Mouse (Mus musculus) heart, embryonic 13.5 days (tissue): ENCODE measurements around the gene Klhl40. TPM values are rescaled to one million over a fixed set of nuclear protein-coding genes. Genes with fewer than 3 reads are reported as not detected.

Source experiments
- ATAC-seq: fragments of 200-750 bp; cut with Nextera tagmentation; 2 replicates; pipeline ENCODE4 v1.8.0; 2017; ENCODE audit warnings: moderate TSS enrichment; ENCODE audit not compliant: insufficient number of reproducible peaks, low FRiP score, low TSS enrichment; ENCODE audit errors: extremely low read depth
- H3K27ac ChIP-seq: fragments of 300-500 bp; sonication (generic); replicated peaks from 2 replicates; pipeline ENCODE4 v1.5.1; 2015; ENCODE audit warnings: moderate library complexity, mild to moderate bottlenecking, inconsistent platforms
- H3K27me3 ChIP-seq: fragments of 300-500 bp; sonication (generic); replicated peaks from 2 replicates; pipeline ENCODE4 v1.6.1; 2015; ENCODE audit warnings: mild to moderate bottlenecking, inconsistent platforms
- H3K36me3 ChIP-seq: fragments of 300-500 bp; sonication (generic); 2 replicates; pipeline ENCODE4 v1.6.1; 2015; ENCODE audit warnings: mild to moderate bottlenecking, inconsistent platforms
- H3K4me1 ChIP-seq: fragments of 300-500 bp; sonication (generic); 2 replicates; pipeline ENCODE4 v1.6.1; 2015; ENCODE audit warnings: inconsistent platforms
- H3K4me2 ChIP-seq: fragments of 300-500 bp; sonication (generic); 2 replicates; pipeline ENCODE4 v1.6.1; 2015; ENCODE audit warnings: inconsistent platforms, mild to moderate bottlenecking, moderate library complexity
- H3K4me3 ChIP-seq: fragments of 300-500 bp; sonication (generic); 2 replicates; pipeline ENCODE4 v1.5.1; 2015; ENCODE audit warnings: moderate library complexity, mild to moderate bottlenecking, inconsistent platforms
- H3K9ac ChIP-seq: fragments of 300-500 bp; sonication (generic); 2 replicates; pipeline ENCODE4 v1.6.1; 2015; ENCODE audit warnings: inconsistent platforms, mild to moderate bottlenecking, moderate library complexity
- H3K9me3 ChIP-seq: fragments of 300-500 bp; sonication (generic); 2 replicates; pipeline ENCODE4 v1.6.1; 2016; ENCODE audit warnings: inconsistent platforms
- WGBS: fragments of 180-500 bp; shearing (Covaris S2); methylation state at CpG from one replicate; pipeline ENCODE4 v1.1.7; 2015; ENCODE audit warnings: mixed read lengths; 5-methylcytosine and 5-hydroxymethylcytosine counted together
- polyA plus RNA-seq: library from polyadenylated mRNA; unstranded; fragments of >200 nt; fragmentation: Nextera tagmentation; extraction: Ambion mirVana; gene quantifications from 2 replicates; pipeline ENCODE4 v1.2.1, GENCODE M21; 2015

The Klhl40 gene
- polyA plus RNA-seq, 1 experiment from 2014 or later: 1.4 TPM

DNA sequence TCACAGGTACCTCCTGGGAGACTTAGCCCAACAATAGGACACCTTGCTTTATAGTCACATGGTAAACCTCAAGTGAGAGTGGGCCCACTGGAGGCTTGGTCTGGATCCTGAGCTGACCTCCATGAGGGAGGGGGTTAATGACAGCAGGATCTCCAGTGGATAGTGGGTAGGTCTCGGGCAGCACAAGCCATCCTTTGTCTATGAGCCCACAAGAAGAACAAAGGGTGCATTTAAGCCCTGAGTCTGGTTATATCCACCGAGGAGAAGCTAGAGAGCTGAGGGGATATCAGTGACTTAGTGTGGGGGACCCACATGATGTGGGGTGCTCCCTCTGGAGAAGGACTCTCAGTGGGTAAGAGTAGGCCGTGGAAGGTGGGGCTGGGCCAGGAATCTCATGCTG is 31.1 kb downstream of the Klhl40 start:
- H3K27ac ChIP-seq: no peak overlapping the region
- H3K27me3 ChIP-seq: 0 out of 2 replicates have a peak, but pooled peaks cover 17% of the 10 kb centered on the region
- no peak overlapping the region for H3K4me3 ChIP-seq
- ATAC-seq: no peak
- no peak overlapping the region for H3K9ac ChIP-seq
- H3K9me3 ChIP-seq: no peaks in the 10 kb centered on the region
- no peaks in the 10 kb centered on the region for H3K36me3 ChIP-seq
- 65% methylated on average over 3 of the region's 3 CpGs for WGBS
- no peak overlapping the region for H3K4me2 ChIP-seq
- peaks cover 46% of the 10 kb centered on the region for H3K4me1 ChIP-seq

- Histone ChIP-seq H3K27ac (no peak overlapping the region; the same call in 1 of the 2 replicates), H3K36me3 (no peaks in the 10 kb centered on the region), H3K27me3 (0 out of 2 replicates have a peak, but pooled peaks cover 17% of the 10 kb centered on the region), H3K9ac (peak overlapping the region; percentile 52; the same call in 1 of the 2 replicates), H3K4me1 (peaks cover 39% of the 10 kb centered on the region), H3K4me3 (no peak overlapping the region), H3K4me2 (no peak overlapping the region), H3K9me3 (no peaks in the 10 kb centered on the region)
- no peak for ATAC-seq
- 31% methylated on average over 15 of the region's 15 CpGs for WGBS
Observed at GRCm38 (mm10) chr9:121810081-121810821, 32.8 kb downstream of the Klhl40 start.

DNA sequence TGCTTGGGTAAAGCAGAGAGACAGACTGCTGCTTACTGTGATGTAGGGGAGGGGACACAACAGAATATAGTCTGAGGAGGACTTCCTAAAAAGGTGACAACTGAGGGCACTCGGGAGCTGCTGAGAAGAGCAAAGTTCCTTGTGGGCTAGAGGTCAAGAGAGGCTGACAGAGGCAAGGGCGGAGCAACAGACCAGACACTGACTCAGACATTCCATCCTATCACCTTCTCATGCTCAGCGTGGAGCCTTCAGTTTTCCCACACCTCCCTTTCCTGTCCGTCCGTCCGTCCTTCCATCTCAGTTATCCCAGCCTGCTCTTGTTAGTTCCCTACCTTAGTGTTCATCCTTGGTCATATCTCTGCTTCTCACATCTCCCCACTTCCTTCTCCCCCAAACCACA is 37.8 kb downstream of the Klhl40 start:
- Histone ChIP-seq H3K4me1 (peaks cover 19% of the 10 kb centered on the region), H3K9me3 (no peaks in the 10 kb centered on the region), H3K9ac (no peak overlapping the region), H3K4me2 (no peak overlapping the region), H3K27ac (no peak overlapping the region), H3K27me3 (0 out of 2 replicates have a peak, but pooled peaks cover 17% of the 10 kb centered on the region), H3K4me3 (no peak overlapping the region), H3K36me3 (no peaks in the 10 kb centered on the region)
- WGBS: 33% methylated on average over 6 of the region's 6 CpGs
- no peak for ATAC-seq

GRCm38 (mm10) chr9:121819073-121819770 is 41.8 kb downstream of the Klhl40 start:
- Histone ChIP-seq H3K36me3 (no peaks in the 10 kb centered on the region), H3K9ac (0 out of 2 replicates have a peak overlapping the region, but pooled peaks have one; percentile 40), H3K9me3 (no peaks in the 10 kb centered on the region), H3K4me3 (no peak overlapping the region), H3K27me3 (no peaks in the 10 kb centered on the region), H3K4me1 (peaks cover 14% of the 10 kb centered on the region), H3K4me2 (no peak overlapping the region), H3K27ac (no peak overlapping the region)
- no peak for ATAC-seq
- WGBS: 77% methylated on average over 9 of the region's 9 CpGs

- Histone ChIP-seq H3K36me3 (no peaks in the 10 kb centered on the region), H3K4me2 (no peak overlapping the region), H3K27me3 (no peaks in the 10 kb centered on the region), H3K9me3 (no peaks in the 10 kb centered on the region), H3K4me3 (no peak overlapping the region), H3K4me1 (peaks cover 14% of the 10 kb centered on the region), H3K27ac (no peak overlapping the region), H3K9ac (0 out of 2 replicates have a peak overlapping the region, but pooled peaks have one; percentile 1)
- WGBS: 47% methylated on average over 7 of the region's 7 CpGs
- no peak for ATAC-seq
Observed at GRCm38 (mm10) chr9:121819771-121820471, 42.5 kb downstream of the Klhl40 start.

- Histone ChIP-seq H3K9ac (no peak overlapping the region), H3K4me2 (no peak overlapping the region), H3K27me3 (no peaks in the 10 kb centered on the region), H3K4me1 (peaks cover 14% of the 10 kb centered on the region), H3K36me3 (no peaks in the 10 kb centered on the region), H3K27ac (no peak overlapping the region), H3K9me3 (no peaks in the 10 kb centered on the region), H3K4me3 (no peak overlapping the region)
- ATAC-seq: no peak
- WGBS: 63% methylated on average over 5 of the region's 5 CpGs
Observed at GRCm38 (mm10) chr9:121820765-121821164, 43.4 kb downstream of the Klhl40 start.

GRCm38 (mm10) chr9:121822585-121822991 is 45.2 kb downstream of the Klhl40 start:
- WGBS: 61% methylated on average over 6 of the region's 6 CpGs
- H3K27me3 ChIP-seq: no peaks in the 10 kb centered on the region
- H3K4me3 ChIP-seq: no peak overlapping the region
- H3K9ac ChIP-seq: no peak overlapping the region
- H3K27ac ChIP-seq: no peak overlapping the region
- no peaks in the 10 kb centered on the region for H3K36me3 ChIP-seq
- H3K9me3 ChIP-seq: no peaks in the 10 kb centered on the region
- no peak overlapping the region for H3K4me2 ChIP-seq
- no peak for ATAC-seq
- H3K4me1 ChIP-seq: peaks cover 14% of the 10 kb centered on the region

- Histone ChIP-seq H3K4me2 (no peak overlapping the region), H3K4me3 (no peak overlapping the region), H3K4me1 (peaks cover 14% of the 10 kb centered on the region), H3K9me3 (no peaks in the 10 kb centered on the region), H3K9ac (no peak overlapping the region), H3K27me3 (no peaks in the 10 kb centered on the region), H3K36me3 (no peaks in the 10 kb centered on the region), H3K27ac (no peak overlapping the region)
- no peak for ATAC-seq
- 82% methylated on average over 1 of the region's 1 CpGs for WGBS
Observed at GRCm38 (mm10) chr9:121823051-121823450, 45.6 kb downstream of the Klhl40 start.

GRCm38 (mm10) chr9:121823991-121824390 is 46.6 kb downstream of the Klhl40 start:
- H3K27me3 ChIP-seq: no peaks in the 10 kb centered on the region
- ATAC-seq: no peak
- H3K9me3 ChIP-seq: no peaks in the 10 kb centered on the region
- peaks cover 14% of the 10 kb centered on the region for H3K4me1 ChIP-seq
- 76% methylated on average over 7 of the region's 7 CpGs for WGBS
- no peak overlapping the region for H3K9ac ChIP-seq
- H3K4me3 ChIP-seq: no peak overlapping the region
- no peak overlapping the region for H3K4me2 ChIP-seq
- H3K27ac ChIP-seq: no peak overlapping the region
- H3K36me3 ChIP-seq: no peaks in the 10 kb centered on the region

DNA sequence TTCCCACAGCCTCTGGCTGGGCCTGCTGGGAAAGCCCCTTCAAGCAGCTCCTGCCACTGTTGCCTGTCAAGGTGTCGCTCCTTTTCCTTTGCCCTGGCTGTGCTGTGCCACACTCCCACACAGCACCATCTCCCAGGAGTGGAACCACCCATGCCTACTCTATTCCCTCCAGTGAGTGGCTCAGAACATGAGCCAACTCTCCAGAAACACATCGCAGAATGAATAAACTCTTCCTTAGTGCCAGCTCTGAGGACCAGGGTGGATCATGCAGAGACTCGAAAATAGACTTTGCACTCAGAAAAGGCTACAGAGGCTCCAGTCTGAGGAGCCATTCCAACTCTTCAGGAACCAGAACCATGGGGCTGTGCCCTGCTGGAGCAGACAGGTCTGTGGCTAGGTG is 48.9 kb downstream of the Klhl40 start:
- 70% methylated on average over 3 of the region's 3 CpGs for WGBS
- no peak overlapping the region for H3K27ac ChIP-seq
- no peak for ATAC-seq
- H3K4me1 ChIP-seq: peaks cover 7% of the 10 kb centered on the region; the same call in 1 of the 2 replicates
- no peaks in the 10 kb centered on the region for H3K36me3 ChIP-seq
- H3K4me2 ChIP-seq: no peak overlapping the region
- no peaks in the 10 kb centered on the region for H3K27me3 ChIP-seq
- no peaks in the 10 kb centered on the region for H3K9me3 ChIP-seq
- no peak overlapping the region for H3K4me3 ChIP-seq
- H3K9ac ChIP-seq: no peak overlapping the region

- H3K36me3 ChIP-seq: no peaks in the 10 kb centered on the region
- H3K4me2 ChIP-seq: no peak overlapping the region
- H3K9me3 ChIP-seq: no peaks in the 10 kb centered on the region
- H3K4me3 ChIP-seq: no peak overlapping the region
- ATAC-seq: no peak
- 54% methylated on average over 6 of the region's 6 CpGs for WGBS
- H3K27ac ChIP-seq: no peak overlapping the region
- H3K9ac ChIP-seq: no peak overlapping the region
- no peaks in the 10 kb centered on the region for H3K27me3 ChIP-seq
- H3K4me1 ChIP-seq: no peaks in the 10 kb centered on the region
Observed at GRCm38 (mm10) chr9:121828314-121828713, 50.9 kb downstream of the Klhl40 start.
